Mouse (Mus musculus) liver, postnatal 0 days (tissue): Measurements from ENCODE around the gene Pdik1l.

Experiments used
- CTCF ChIP-seq: sonication (generic); IDR thresholded peaks from 2 replicates; pipeline ENCODE4 v1.5.1; 2016; ENCODE audit warnings: antibody characterized with exemption, low read depth
- EP300 ChIP-seq: IDR thresholded peaks from 2 replicates; pipeline ENCODE4 v1.6.1; 2016; ENCODE audit warnings: antibody characterized with exemption, low read depth, mild to moderate bottlenecking

DNA sequence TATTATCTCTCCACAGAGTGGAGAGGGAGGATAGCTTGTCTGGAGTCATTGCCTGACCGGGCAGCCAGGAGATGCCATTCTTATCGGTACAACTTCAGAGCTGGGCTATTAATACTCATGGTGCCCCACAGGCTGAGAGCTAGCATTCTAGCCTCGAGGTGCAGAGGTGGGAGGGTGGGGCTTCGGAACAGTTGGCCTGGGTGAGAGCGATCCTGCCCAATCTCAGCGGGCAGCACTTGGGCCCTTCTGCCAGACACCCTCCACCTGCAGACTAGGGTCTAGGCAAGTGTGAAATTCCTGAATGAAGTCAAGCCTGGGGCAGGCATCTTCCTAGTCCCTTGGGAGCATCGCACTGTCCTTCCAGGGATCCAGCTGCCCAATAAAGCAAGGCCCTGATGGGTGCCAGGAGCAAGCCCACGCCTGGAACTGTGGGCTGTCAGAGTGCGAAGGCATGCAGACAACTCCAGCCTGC, 6.0 kb upstream of the Pdik1l start:
- TF ChIP-seq CTCF (no peak), EP300 (no peak)
